Mouse (Mus musculus) kidney, embryonic 14.5 days (tissue): ENCODE measurements around the gene Cir1. TPM values are rescaled to one million over a fixed set of nuclear protein-coding genes. Genes with fewer than 3 reads are reported as not detected.

ENCODE experiments used
- polyA plus RNA-seq: library from polyadenylated mRNA; unstranded; fragments of >200 nt; fragmentation: Nextera tagmentation; extraction: Ambion mirVana; gene quantifications from 2 replicates; pipeline ENCODE4 v1.2.1, GENCODE M21; 2014

Gene Cir1
- polyA plus RNA-seq, 1 experiment from 2014 or later = 24.1 TPM

Other genes with a start within 250 kb of the Cir1 start
- gene Ola1, start 93.8 kb downstream of the Cir1 start, polyA plus RNA-seq = 96.6 and 96.7 TPM in 2 replicates
- 0.11 and 0.19 TPM in 2 replicates for gene Sp9, start 40.8 kb downstream of the Cir1 start, polyA plus RNA-seq
- gene Scrn3, start 100 bp downstream of the Cir1 start, polyA plus RNA-seq = 9.8 and 14.5 TPM in 2 replicates
- gene Gpr155, start 73.9 kb upstream of the Cir1 start, polyA plus RNA-seq = 4.9 and 6.9 TPM in 2 replicates
- 8.3 and 12.9 TPM in 2 replicates for gene Wipf1, start 217.0 kb upstream of the Cir1 start, polyA plus RNA-seq